Mouse (Mus musculus): ENCODE results near the gene Dock2.

- no peak for TF ChIP-seq POLR2A (IDR thresholded peaks at IDR 0.05; ENCODE audit: borderline replicate concordance, extremely low read depth, low read depth, low read length)
- no peak for TF ChIP-seq CTCF (IDR thresholded peaks at IDR 0.05; ENCODE audit: insufficient read depth, low read length)
Observed at GRCm38 (mm10) chr11:34311717-34312116, 472.0 kb downstream of the Dock2 start.

Measured in lung, adult 2 months (tissue).